Mouse (Mus musculus) layer of hippocampus, adult 9-11 months (tissue): Measurements from ENCODE around the gene Cdc42.

Experiments
- DNase-seq: peaks from one replicate; pipeline ENCODE4 v3.0.0; 2022

Gene Cdc42

GRCm38 (mm10) chr4:137371596-137372523 lies 14.3 kb upstream of the Cdc42 start:
- no peak for DNase-seq

- no peak for DNase-seq
Observed at GRCm38 (mm10) chr4:137369954-137370750, 12.6 kb upstream of the Cdc42 start.

- DNase-seq = no peak
Observed at GRCm38 (mm10) chr4:137368198-137368597, 10.7 kb upstream of the Cdc42 start.

- DNase-seq = peak; percentile 73
Observed at GRCm38 (mm10) chr4:137367275-137368088, 10.0 kb upstream of the Cdc42 start.

GRCm38 (mm10) chr4:137366097-137366496 lies 8.6 kb upstream of the Cdc42 start:
- DNase-seq = no peak

- peak; percentile 54 for DNase-seq
Observed at GRCm38 (mm10) chr4:137365356-137366062, 8.0 kb upstream of the Cdc42 start.

GRCm38 (mm10) chr4:137364826-137365225 lies 7.3 kb upstream of the Cdc42 start:
- DNase-seq = no peak

GRCm38 (mm10) chr4:137360996-137361395 lies 3.5 kb upstream of the Cdc42 start:
- DNase-seq = no peak

GRCm38 (mm10) chr4:137358291-137359002 lies 927 bp upstream of the Cdc42 start:
- DNase-seq = no peak

GRCm38 (mm10) chr4:137356674-137357510 lies 628 bp downstream of the Cdc42 start:
- peak; percentile 55 for DNase-seq

- DNase-seq = no peak
Observed at GRCm38 (mm10) chr4:137350627-137351026, 6.9 kb downstream of the Cdc42 start.

GRCm38 (mm10) chr4:137345790-137346189 lies 11.7 kb downstream of the Cdc42 start:
- DNase-seq = no peak

GRCm38 (mm10) chr4:137345112-137345511 lies 12.4 kb downstream of the Cdc42 start:
- DNase-seq = no peak

- DNase-seq = no peak
Observed at GRCm38 (mm10) chr4:137342816-137343215, 14.7 kb downstream of the Cdc42 start.

GRCm38 (mm10) chr4:137339415-137339814 lies 18.1 kb downstream of the Cdc42 start:
- no peak for DNase-seq

GRCm38 (mm10) chr4:137336468-137336867 lies 21.1 kb downstream of the Cdc42 start:
- no peak for DNase-seq

GRCm38 (mm10) chr4:137332051-137332450 lies 25.5 kb downstream of the Cdc42 start:
- DNase-seq = no peak

GRCm38 (mm10) chr4:137326494-137326893 lies 31.0 kb downstream of the Cdc42 start:
- no peak for DNase-seq

- no peak for DNase-seq
Observed at GRCm38 (mm10) chr4:137324926-137325325, 32.6 kb downstream of the Cdc42 start.

GRCm38 (mm10) chr4:137316027-137316770 lies 41.3 kb downstream of the Cdc42 start:
- no peak for DNase-seq
